16 mouse cellular contexts compared by ENCODE assay signal in genomic region chr4:153082166-153082565, GRCm38 (mm10).
DNase-seq lines count a peak whose midpoint lies in the region; ATAC-seq and TF ChIP-seq lines count a peak whose summit lies in the region.
"Had no signal": no experiment of that assay in that cellular context is flagged by ENCODE, and none has a peak within 500 bp of the region (broad histone marks: within the 10 kb centered on the region; RNA-seq: fewer than 3 reads in every experiment).

No protein-coding gene starts in this region.

- no peak for TF ChIP-seq CTCF in heart, adult 2 months (IDR thresholded peaks at IDR 0.05)

- H3K9ac ChIP-seq in heart, embryonic 11.5 days (ENCODE audit: low read depth, low read length): no peak overlapping the region
- no peak overlapping the region for H3K9ac ChIP-seq in heart, adult 2 months (ENCODE audit: low read depth, low read length)
- no peak overlapping the region for H3K9ac ChIP-seq in liver, embryonic 11.5 days (ENCODE audit: low read depth, low read length)
- H3K9ac ChIP-seq in liver, embryonic 12.5 days: no peak overlapping the region
- no peak overlapping the region for H3K9ac ChIP-seq in midbrain, embryonic 15.5 days
- H3K9ac ChIP-seq: hindbrain, embryonic 13.5 days; liver, embryonic 15.5 days; neural tube, embryonic 13.5 days had no signal

- TF ChIP-seq POLR2A in heart, adult 2 months (IDR thresholded peaks at IDR 0.05; ENCODE audit: insufficient read depth, low read depth, low read length): no peak

- ATAC-seq in heart, embryonic 11.5 days (replicated peaks; ENCODE audit: insufficient number of reproducible peaks, low FRiP score, low TSS enrichment): peak; percentile 59; the same call in 1 of the 2 replicates
- no peak for ATAC-seq in liver, embryonic 11.5 days (replicated peaks; ENCODE audit: low FRiP score)
- no peak for ATAC-seq in liver, embryonic 12.5 days
- 0 out of 2 replicates have a peak, but pooled peaks have one; percentile 45 for ATAC-seq in midbrain, embryonic 15.5 days (replicated peaks)
- ATAC-seq: Patski had no signal

- no peak for DNase-seq in heart, adult 2 months
- DNase-seq in liver, embryonic 11.5 days (ENCODE audit: low spot score): peak; percentile 32
- DNase-seq in embryo, embryonic 10 days (ENCODE audit: low spot score): peak; percentile 55
- no peak for DNase-seq in urinary bladder, postnatal 14 days (ENCODE audit: low spot score)
- no peak for DNase-seq in thymus, postnatal 25 days
- DNase-seq: cerebellum, adult 9-10 months; gastrocnemius, postnatal 10 days; spleen, adult 18-20 months had no signal

- H3K36me3 ChIP-seq in heart, embryonic 11.5 days (ENCODE audit: control insufficient read depth, insufficient read depth, low read length): no peaks in the 10 kb centered on the region
- no peaks in the 10 kb centered on the region for H3K36me3 ChIP-seq in heart, adult 2 months (ENCODE audit: control insufficient read depth, insufficient read depth, low read length)
- no peaks in the 10 kb centered on the region for H3K36me3 ChIP-seq in liver, embryonic 11.5 days (ENCODE audit: control insufficient read depth, insufficient read depth, low read length)
- H3K36me3 ChIP-seq in liver, embryonic 12.5 days: no peaks in the 10 kb centered on the region
- no peaks in the 10 kb centered on the region for H3K36me3 ChIP-seq in midbrain, embryonic 15.5 days (replicated peaks)
- H3K36me3 ChIP-seq: hindbrain, embryonic 13.5 days; liver, embryonic 15.5 days; neural tube, embryonic 13.5 days had no signal

- no peaks in the 10 kb centered on the region for H3K27me3 ChIP-seq in heart, embryonic 11.5 days (ENCODE audit: control insufficient read depth, insufficient read depth, low read length)
- H3K27me3 ChIP-seq in heart, adult 2 months (ENCODE audit: control insufficient read depth, insufficient read depth, low read length): no peaks in the 10 kb centered on the region
- H3K27me3 ChIP-seq in liver, embryonic 11.5 days (replicated peaks; ENCODE audit: control insufficient read depth, insufficient read depth, low read length): no peaks in the 10 kb centered on the region
- H3K27me3 ChIP-seq in liver, embryonic 12.5 days (replicated peaks): no peaks in the 10 kb centered on the region
- H3K27me3 ChIP-seq in midbrain, embryonic 15.5 days (replicated peaks): no peaks in the 10 kb centered on the region
- H3K27me3 ChIP-seq: liver, embryonic 15.5 days; neural tube, embryonic 13.5 days; Patski had no signal

- no peak overlapping the region for H3K4me3 ChIP-seq in heart, embryonic 11.5 days (ENCODE audit: low read depth, low read length)
- no peak overlapping the region for H3K4me3 ChIP-seq in heart, adult 2 months
- no peak overlapping the region for H3K4me3 ChIP-seq in liver, embryonic 11.5 days (ENCODE audit: low read depth, low read length)
- no peak overlapping the region for H3K4me3 ChIP-seq in liver, embryonic 12.5 days
- H3K4me3 ChIP-seq in midbrain, embryonic 15.5 days: no peak overlapping the region
- H3K4me3 ChIP-seq: erythroblast, embryonic 14.5 days; hindbrain, embryonic 13.5 days; liver, embryonic 15.5 days; neural tube, embryonic 13.5 days had no signal

- 28% methylated on average over 14 of the region's 14 CpGs for WGBS in heart, embryonic 11.5 days (ENCODE audit: insufficient replicate concordance)
- 13% methylated on average over 14 of the region's 14 CpGs for WGBS in heart, adult 2 months
- whole genome bisulfite sequencing in liver, embryonic 11.5 days: 27% methylated on average over 14 of the region's 14 CpGs
- WGBS in liver, embryonic 12.5 days (ENCODE audit: insufficient replicate concordance): 24% methylated on average over 14 of the region's 14 CpGs
- 40% methylated on average over 14 of the region's 14 CpGs for WGBS in midbrain, embryonic 15.5 days

- H3K4me2 ChIP-seq in heart, embryonic 11.5 days: peak overlapping the region; percentile 19; the same call in 1 of the 2 replicates
- H3K4me2 ChIP-seq in liver, embryonic 11.5 days: no peak overlapping the region; the same call in 1 of the 2 replicates
- no peak overlapping the region for H3K4me2 ChIP-seq in liver, embryonic 12.5 days
- H3K4me2 ChIP-seq in midbrain, embryonic 15.5 days: no peak overlapping the region
- H3K4me2 ChIP-seq: hindbrain, embryonic 13.5 days; liver, embryonic 15.5 days; neural tube, embryonic 13.5 days had no signal

- TF ChIP-seq EP300 in heart, adult 2 months (IDR thresholded peaks at IDR 0.05; ENCODE audit: insufficient read depth, low read depth, low read length): no peak

- H3K9me3 ChIP-seq in heart, embryonic 11.5 days (replicated peaks; ENCODE audit: control insufficient read depth, low read length): no peaks in the 10 kb centered on the region
- H3K9me3 ChIP-seq in liver, embryonic 11.5 days (ENCODE audit: control insufficient read depth, low read length): no peaks in the 10 kb centered on the region
- peaks cover 12% of the 10 kb centered on the region for H3K9me3 ChIP-seq in liver, embryonic 12.5 days (replicated peaks)
- H3K9me3 ChIP-seq in midbrain, embryonic 15.5 days: no peaks in the 10 kb centered on the region

- intact Hi-C loops in heart, adult 2 months (cut with DNase I): no loop called here

- no peaks in the 10 kb centered on the region for H3K4me1 ChIP-seq in heart, embryonic 11.5 days (ENCODE audit: control insufficient read depth, insufficient read depth, low read length)
- no peaks in the 10 kb centered on the region for H3K4me1 ChIP-seq in heart, adult 2 months (ENCODE audit: control insufficient read depth, insufficient read depth, low read length)
- H3K4me1 ChIP-seq in liver, embryonic 11.5 days (replicated peaks; ENCODE audit: control insufficient read depth, insufficient read depth, low read length): no peaks in the 10 kb centered on the region
- H3K4me1 ChIP-seq in liver, embryonic 12.5 days: no peaks in the 10 kb centered on the region
- H3K4me1 ChIP-seq in midbrain, embryonic 15.5 days: 0 out of 2 replicates have a peak, but pooled peaks cover 6% of the 10 kb centered on the region
- H3K4me1 ChIP-seq: liver, embryonic 15.5 days; neural tube, embryonic 13.5 days had no signal

- H3K27ac ChIP-seq in heart, embryonic 11.5 days (ENCODE audit: low read depth, low read length): no peak overlapping the region
- H3K27ac ChIP-seq in heart, adult 2 months: no peak overlapping the region
- H3K27ac ChIP-seq in liver, embryonic 11.5 days (ENCODE audit: low read depth, low read length): no peak overlapping the region
- no peak overlapping the region for H3K27ac ChIP-seq in liver, embryonic 12.5 days
- H3K27ac ChIP-seq in midbrain, embryonic 15.5 days: no peak overlapping the region
- H3K27ac ChIP-seq: hindbrain, embryonic 13.5 days; liver, embryonic 15.5 days; neural tube, embryonic 13.5 days had no signal

- H3K79me2 ChIP-seq in heart, adult 2 months (replicated peaks; ENCODE audit: control insufficient read depth, insufficient read depth, low read length): no peaks in the 10 kb centered on the region

Comparison
In these comparisons a context has a peak if more than half of its experiments do, and no peak if none do; other contexts are left out.
1. ATAC-seq: peak in heart, embryonic 11.5 days (single experiment) and midbrain, embryonic 15.5 days (single experiment); none in liver, embryonic 11.5 days (single experiment) and liver, embryonic 12.5 days (single experiment).
2. DNase-seq: peak in liver, embryonic 11.5 days (single experiment) and embryo, embryonic 10 days (single experiment); none in heart, adult 2 months (0 of 2), urinary bladder, postnatal 14 days (single experiment) and thymus, postnatal 25 days (single experiment).